Mouse (Mus musculus) midbrain, postnatal 0 days (tissue): ENCODE measurements around the gene Foxa3. TPM values are rescaled to one million over a fixed set of nuclear protein-coding genes. Genes with fewer than 3 reads are reported as not detected.

Experiments used
- ATAC-seq: fragments of 200-750 bp; cut with Nextera tagmentation; 2 replicates; pipeline ENCODE4 v1.8.0; 2017; ENCODE audit warnings: moderate number of reproducible peaks, mild to moderate bottlenecking, moderate TSS enrichment, moderate library complexity; ENCODE audit not compliant: low FRiP score
- DNase-seq: peaks from one replicate; pipeline ENCODE4 v3.0.0-alpha.2; 2015; ENCODE audit warnings: low spot score
- H3K27ac ChIP-seq: fragments of 300-500 bp; sonication (generic); 2 replicates; pipeline ENCODE4 v1.5.1; 2014; ENCODE audit warnings: low read depth, mild to moderate bottlenecking, low read length, mixed read lengths
- H3K27me3 ChIP-seq: fragments of 300-500 bp; sonication (generic); 2 replicates; pipeline ENCODE4 v1.6.1; 2014; ENCODE audit warnings: low read length, control low read depth, mixed read lengths; ENCODE audit not compliant: insufficient read depth
- H3K36me3 ChIP-seq: fragments of 300-500 bp; sonication (generic); 2 replicates; pipeline ENCODE4 v1.6.1; 2014; ENCODE audit warnings: low read length, control low read depth, mixed read lengths; ENCODE audit not compliant: insufficient read depth
- H3K4me1 ChIP-seq: fragments of 300-500 bp; sonication (generic); 2 replicates; pipeline ENCODE4 v1.6.1; 2014; ENCODE audit warnings: mild to moderate bottlenecking, control low read depth, antibody characterized with exemption, low read length, mixed read lengths; ENCODE audit not compliant: insufficient read depth
- H3K4me2 ChIP-seq: fragments of 300-500 bp; sonication (generic); 2 replicates; pipeline ENCODE4 v1.6.1; 2014; ENCODE audit warnings: low read depth, mild to moderate bottlenecking, low read length, mixed read lengths; ENCODE audit not compliant: poor library complexity, severe bottlenecking
- H3K4me3 ChIP-seq: fragments of 300-500 bp; sonication (generic); 2 replicates; pipeline ENCODE4 v1.5.1; 2014; ENCODE audit warnings: low read depth, mild to moderate bottlenecking, low read length, moderate library complexity
- H3K9ac ChIP-seq: fragments of 300-500 bp; sonication (generic); replicated peaks from 2 replicates; pipeline ENCODE4 v1.6.1; 2014; ENCODE audit warnings: mild to moderate bottlenecking, low read length, moderate library complexity, mixed read lengths; ENCODE audit not compliant: poor library complexity, severe bottlenecking
- H3K9me3 ChIP-seq: fragments of 300-500 bp; sonication (generic); 2 replicates; pipeline ENCODE4 v1.6.1; 2016; ENCODE audit warnings: low read length, control low read depth
- CTCF ChIP-seq: IDR thresholded peaks from 2 replicates; pipeline ENCODE4 v1.5.1; 2016; ENCODE audit warnings: antibody characterized with exemption, mild to moderate bottlenecking
- WGBS: fragments of 180-500 bp; shearing (Covaris S2); extraction: QIAGEN DNeasy Blood & Tissue Kit; methylation state at CpG from one replicate; pipeline ENCODE4 v1.1.7; 2014; 5-methylcytosine and 5-hydroxymethylcytosine counted together
- polyA plus RNA-seq: library from polyadenylated mRNA; unstranded; fragments of >200 nt; fragmentation: Nextera tagmentation; extraction: Ambion mirVana; gene quantifications from 2 replicates; pipeline ENCODE4 v1.2.1, GENCODE M21; 2015
- total RNA-seq: library from RNA; depleted of rRNA; stranded (reverse); fragments of >200 nt; gene quantifications from 2 replicates; pipeline ENCODE4 v1.2.3, GENCODE M21; 2014

Foxa3 gene
- total and polyA plus RNA-seq, 2 experiments from 2014 or later: not detected

DNA sequence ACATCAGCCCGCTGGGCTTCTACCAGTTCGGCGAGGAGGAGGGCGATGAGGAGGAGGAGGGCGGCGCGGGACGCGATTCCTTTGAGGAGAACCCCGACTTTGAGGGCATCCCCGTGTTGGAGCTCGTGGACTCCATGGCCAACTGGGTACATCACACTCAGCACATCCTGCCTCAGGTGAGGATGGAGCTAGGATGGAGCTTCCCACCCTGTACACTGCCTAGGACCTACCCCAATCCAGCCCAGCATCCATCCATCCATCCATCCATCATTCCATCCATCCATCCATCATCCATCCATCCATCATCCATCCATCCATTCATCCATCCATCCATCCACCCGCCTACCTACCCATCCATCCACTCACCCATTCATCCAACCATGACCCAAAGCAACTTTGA, 42.6 kb upstream of the Foxa3 start:
- no peak overlapping the region for H3K27ac ChIP-seq
- peak overlapping the region; percentile 12 for H3K4me3 ChIP-seq
- no peaks in the 10 kb centered on the region for H3K4me1 ChIP-seq
- DNase-seq (no peak), ATAC-seq (no peak)
- peaks cover 27% of the 10 kb centered on the region for H3K27me3 ChIP-seq
- H3K9ac ChIP-seq: no peak overlapping the region
- H3K36me3 ChIP-seq: no peaks in the 10 kb centered on the region
- H3K9me3 ChIP-seq: no peaks in the 10 kb centered on the region
- TF ChIP-seq CTCF: no peak
- H3K4me2 ChIP-seq: peak overlapping the region; percentile 16
- WGBS: 58% methylated on average over 13 of the region's 13 CpGs

DNA sequence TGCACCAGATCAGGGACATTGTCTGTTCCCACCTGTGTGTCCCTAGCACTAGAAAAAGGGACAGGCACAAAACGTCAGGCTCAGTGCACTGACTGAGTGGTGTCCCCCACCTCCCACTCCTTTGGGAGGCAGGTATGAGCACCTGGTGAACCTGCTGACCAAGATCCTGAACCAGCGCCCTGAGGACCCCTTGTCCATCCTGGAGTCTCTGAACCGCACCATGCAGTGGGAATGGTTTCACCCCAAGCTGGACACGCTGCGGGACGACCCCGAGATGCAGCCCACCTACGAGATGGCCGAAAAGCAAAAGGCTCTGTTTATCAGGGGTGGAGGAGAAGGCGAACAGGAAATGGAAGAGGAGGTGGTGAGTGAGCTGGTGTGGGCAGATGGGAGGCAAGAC, 34.1 kb upstream of the Foxa3 start:
- TF ChIP-seq CTCF: no peak
- H3K4me1 ChIP-seq: no peaks in the 10 kb centered on the region
- no peaks in the 10 kb centered on the region for H3K27me3 ChIP-seq
- no peaks in the 10 kb centered on the region for H3K36me3 ChIP-seq
- no peak overlapping the region for H3K4me2 ChIP-seq
- ATAC-seq (no peak), DNase-seq (no peak)
- 90% methylated on average over 10 of the region's 10 CpGs for WGBS
- no peaks in the 10 kb centered on the region for H3K9me3 ChIP-seq
- H3K9ac ChIP-seq: no peak overlapping the region
- H3K4me3 ChIP-seq: no peak overlapping the region
- no peak overlapping the region for H3K27ac ChIP-seq

DNA sequence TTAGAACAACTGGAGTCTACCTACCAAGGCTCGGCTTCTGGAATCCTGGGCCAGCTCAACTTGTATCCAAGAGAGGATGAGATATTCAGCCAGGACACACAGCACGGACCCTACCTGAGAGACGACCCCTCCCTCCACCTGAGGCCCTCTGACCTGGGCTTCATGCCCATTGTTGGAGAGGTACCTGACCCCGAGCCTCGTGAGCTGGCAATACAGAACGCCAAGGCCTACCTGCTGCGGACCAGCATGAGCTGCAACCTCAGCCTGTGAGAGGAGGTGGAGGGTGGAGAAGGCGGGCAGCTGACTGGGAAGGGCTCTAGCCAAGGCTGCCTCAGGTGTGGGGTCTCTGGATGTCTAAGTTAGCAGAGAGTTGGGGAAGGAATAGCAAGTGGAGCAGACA, 31.8 kb upstream of the Foxa3 start:
- ATAC-seq: no peak
- WGBS: 95% methylated on average over 8 of the region's 8 CpGs
- H3K4me3 ChIP-seq: no peak overlapping the region
- no peaks in the 10 kb centered on the region for H3K4me1 ChIP-seq
- peaks cover 14% of the 10 kb centered on the region for H3K36me3 ChIP-seq
- no peaks in the 10 kb centered on the region for H3K27me3 ChIP-seq
- peak overlapping the region; percentile 44; the same call in 1 of the 2 replicates for H3K9ac ChIP-seq
- H3K4me2 ChIP-seq: peak overlapping the region; percentile 42
- no peaks in the 10 kb centered on the region for H3K9me3 ChIP-seq
- no peak overlapping the region for H3K27ac ChIP-seq
- no peak for TF ChIP-seq CTCF
- no peak for DNase-seq

DNA sequence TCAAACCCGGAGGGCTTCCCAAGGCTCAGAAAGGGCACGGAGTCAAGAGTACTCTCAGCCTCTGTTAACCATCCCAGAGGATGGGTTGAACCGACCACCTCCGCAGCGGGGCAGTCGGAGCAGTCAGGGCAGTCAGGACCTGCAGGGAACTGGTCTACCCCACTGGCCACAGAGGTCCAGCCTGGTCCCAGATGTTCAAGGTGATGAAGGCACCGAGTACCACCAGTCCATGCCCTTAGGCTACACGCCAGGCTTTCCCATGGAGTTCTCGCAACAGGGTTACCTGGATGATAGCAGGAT, 31.4 kb upstream of the Foxa3 start:
- Histone ChIP-seq H3K9me3 (no peaks in the 10 kb centered on the region), H3K36me3 (peaks cover 18% of the 10 kb centered on the region), H3K27ac (no peak overlapping the region), H3K9ac (peak overlapping the region; percentile 44; the same call in 1 of the 2 replicates), H3K4me2 (peak overlapping the region; percentile 42), H3K4me1 (no peaks in the 10 kb centered on the region), H3K4me3 (peak overlapping the region; percentile 24; the same call in 1 of the 2 replicates), H3K27me3 (no peaks in the 10 kb centered on the region)
- DNase-seq (no peak), ATAC-seq (no peak; the same call in 1 of the 2 replicates)
- 68% methylated on average over 9 of the region's 9 CpGs for WGBS
- no peak for TF ChIP-seq CTCF

DNA sequence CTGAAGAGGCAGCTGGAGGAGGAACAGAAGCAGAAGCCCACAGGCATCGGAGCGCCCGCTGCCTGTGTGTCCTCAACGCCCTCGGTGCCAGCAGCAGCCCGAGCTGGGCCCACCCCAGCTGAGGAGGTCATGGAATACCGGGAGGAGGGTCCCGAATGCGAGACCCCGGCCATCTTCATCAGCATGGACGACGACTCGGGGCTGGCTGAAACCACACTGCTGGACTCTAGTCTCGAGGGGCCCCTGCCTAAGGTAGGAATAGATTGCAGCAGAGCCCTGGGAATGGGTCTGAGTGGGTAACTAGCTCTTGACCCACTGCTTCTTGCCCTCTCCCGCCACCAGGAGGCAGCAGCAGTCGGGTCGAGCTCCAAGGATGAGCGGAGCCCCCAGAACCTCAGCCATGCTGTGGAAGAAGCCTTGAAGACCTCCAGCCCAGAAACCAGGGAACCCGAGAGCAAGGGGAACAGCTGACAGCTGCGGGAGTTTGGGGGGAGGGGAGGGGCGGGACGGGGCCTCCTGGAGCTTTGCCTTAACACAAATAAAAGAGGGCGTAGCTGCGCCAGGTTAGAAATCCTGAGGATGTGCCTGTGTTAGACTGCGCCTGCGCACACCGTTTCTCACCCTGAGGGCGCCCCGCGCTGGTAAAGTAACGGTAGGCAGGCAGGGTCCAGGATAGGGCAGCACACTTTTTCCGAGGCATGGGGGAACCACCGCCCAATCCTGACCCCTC, 30.9 kb upstream of the Foxa3 start, which contains the start of gene Rsph6a:
Gene Rsph6a, plus strand, starts transcription at position 644 of the 730 bp plus-strand sequence.
- WGBS: 25% methylated on average over 33 of the region's 33 CpGs
- peak; percentile 80 for TF ChIP-seq CTCF
- DNase-seq (peak; percentile 73), ATAC-seq (peak; percentile 82)
- peaks cover 23% of the 10 kb centered on the region for H3K36me3 ChIP-seq
- no peaks in the 10 kb centered on the region for H3K9me3 ChIP-seq
- peak within 1 kb of the TSS; percentile 44; the same call in 1 of the 2 replicates for H3K9ac ChIP-seq
- no peaks in the 10 kb centered on the region for H3K4me1 ChIP-seq
- no peak within 1 kb of the TSS for H3K27ac ChIP-seq
- no peaks in the 10 kb centered on the region for H3K27me3 ChIP-seq
- H3K4me3 ChIP-seq: peak within 1 kb of the TSS; percentile 24; the same call in 1 of the 2 replicates
- peak within 1 kb of the TSS; percentile 42 for H3K4me2 ChIP-seq

DNA sequence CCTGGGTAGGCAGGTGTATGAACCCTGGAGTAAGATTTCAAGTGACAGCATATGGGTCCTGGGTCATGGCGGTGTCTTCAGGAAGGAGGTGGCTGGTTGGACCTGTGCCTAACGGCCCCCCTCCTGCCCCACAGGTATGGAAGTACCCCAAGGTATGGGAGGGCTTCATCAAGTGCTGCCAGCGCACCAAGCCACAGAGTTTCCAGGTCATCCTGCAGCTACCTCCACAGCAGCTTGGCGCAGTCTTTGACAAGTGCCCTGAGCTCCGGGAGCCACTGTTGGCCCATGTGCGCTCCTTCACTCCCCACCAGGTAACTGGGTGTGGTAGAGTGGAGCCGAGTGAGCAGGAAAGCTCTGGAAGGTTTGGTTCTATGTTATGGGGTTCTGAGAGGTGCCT, 29.8 kb upstream of the Foxa3 start:
- Histone ChIP-seq H3K9me3 (no peaks in the 10 kb centered on the region), H3K36me3 (peaks cover 34% of the 10 kb centered on the region), H3K9ac (no peak overlapping the region), H3K4me3 (no peak overlapping the region), H3K27ac (no peak overlapping the region), H3K4me2 (no peak overlapping the region), H3K4me1 (no peaks in the 10 kb centered on the region), H3K27me3 (no peaks in the 10 kb centered on the region)
- ATAC-seq (no peak), DNase-seq (no peak)
- TF ChIP-seq CTCF: no peak
- WGBS: 95% methylated on average over 7 of the region's 7 CpGs
